In the genomic region with DNA sequence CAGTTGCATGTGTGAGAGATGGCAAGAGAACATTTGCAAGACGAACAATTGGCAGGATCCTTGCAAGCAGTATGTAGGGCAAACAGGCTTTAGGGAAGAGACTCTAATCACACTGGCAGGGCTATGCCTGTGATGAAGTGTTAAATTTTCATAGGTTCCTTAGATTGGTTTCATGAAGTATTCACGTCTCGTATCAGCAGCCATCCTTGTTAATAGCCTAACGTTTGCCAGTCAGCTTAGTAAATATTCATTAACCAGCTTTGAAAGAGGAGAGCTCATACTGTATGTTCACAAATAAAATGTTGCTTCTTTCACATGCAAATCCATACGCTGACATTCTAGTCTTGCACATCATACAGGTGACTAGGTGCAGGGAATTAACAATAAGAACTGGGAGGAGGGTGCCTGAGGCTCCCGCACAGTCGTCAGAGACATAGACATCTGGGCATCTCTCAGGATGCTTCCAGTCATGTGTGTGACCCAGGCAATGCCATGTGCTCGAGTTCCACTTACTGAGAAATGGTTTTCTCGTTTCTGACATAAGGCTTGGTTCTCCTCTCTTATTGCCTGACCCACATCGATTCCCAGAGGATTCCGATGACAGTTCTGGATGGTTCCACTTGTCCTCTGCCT, we compare ENCODE assay signal across 21 mouse cellular contexts.
DNase-seq lines count a peak whose midpoint lies in the region; ATAC-seq lines count a peak whose summit lies in the region.
"Had no signal": no experiment of that assay in that cellular context is flagged by ENCODE, and none has a peak within 500 bp of the region (broad histone marks: within the 10 kb centered on the region; RNA-seq: fewer than 3 reads in every experiment).

No protein-coding gene starts in this region.

- no peak overlapping the region for H3K4me2 ChIP-seq in forebrain, embryonic 13.5 days
- no peak overlapping the region for H3K4me2 ChIP-seq in forebrain, embryonic 11.5 days (ENCODE audit: low read depth, low read length, severe bottlenecking)
- H3K4me2 ChIP-seq: embryonic facial prominence, embryonic 12.5 days; heart, embryonic 12.5 days; hindbrain, embryonic 15.5 days had no signal

- no peaks in the 10 kb centered on the region for H3K27me3 ChIP-seq in forebrain, embryonic 13.5 days
- H3K27me3 ChIP-seq in forebrain, embryonic 11.5 days (ENCODE audit: control insufficient read depth, insufficient read depth, low read length): no peaks in the 10 kb centered on the region
- H3K27me3 ChIP-seq in heart, embryonic 10.5 days (ENCODE audit: insufficient read depth, poor library complexity, severe bottlenecking): no peaks in the 10 kb centered on the region
- H3K27me3 ChIP-seq: embryonic facial prominence, embryonic 12.5 days; heart, embryonic 12.5 days; hindbrain, embryonic 15.5 days had no signal

- no peak overlapping the region for H3K4me3 ChIP-seq in forebrain, embryonic 13.5 days
- H3K4me3 ChIP-seq in forebrain, embryonic 11.5 days (ENCODE audit: low read depth, low read length): no peak overlapping the region
- no peak overlapping the region for H3K4me3 ChIP-seq in heart, embryonic 10.5 days
- H3K4me3 ChIP-seq: embryonic facial prominence, embryonic 12.5 days; heart, embryonic 12.5 days; hindbrain, embryonic 15.5 days had no signal

- no peaks in the 10 kb centered on the region for H3K9me3 ChIP-seq in forebrain, embryonic 13.5 days (replicated peaks)
- H3K9me3 ChIP-seq in forebrain, embryonic 11.5 days (ENCODE audit: control insufficient read depth, low read length): no peaks in the 10 kb centered on the region
- H3K9me3 ChIP-seq in heart, embryonic 10.5 days: no peaks in the 10 kb centered on the region
- H3K9me3 ChIP-seq: embryonic facial prominence, embryonic 12.5 days; heart, embryonic 12.5 days; hindbrain, embryonic 15.5 days had no signal

- DNase-seq in forebrain, embryonic 11.5 days (ENCODE audit: low spot score): no peak
- peak; percentile 77 for DNase-seq in heart, adult 11 months
- DNase-seq in heart, embryonic 10.5 days (ENCODE audit: low spot score): no peak
- peak; percentile 6 for DNase-seq in retina, postnatal 1 day
- DNase-seq in retina, embryonic 14.5 days (ENCODE audit: low spot score): no peak
- DNase-seq in adrenal gland, postnatal 4 days (ENCODE audit: low spot score in 2 of 2): no peak
- DNase-seq: adrenal gland, adult 8-10 months; adrenal gland, postnatal 36 days; B cell, adult 2 months; cerebellum, adult 11-12 months; cerebellum, adult 9-10 months; cerebellum, postnatal 25 days; gastrocnemius, postnatal 36 days; heart, adult 18-20 months; heart, postnatal 36 days had no signal

- ATAC-seq in forebrain, embryonic 13.5 days: peak; percentile 48; the same call in 1 of the 2 replicates
- no peak for ATAC-seq in forebrain, embryonic 11.5 days (replicated peaks; ENCODE audit: low FRiP score)
- ATAC-seq: CD4-positive, CD25-positive, alpha-beta regulatory T cell, adult 4 months had no signal

- H3K27ac ChIP-seq in forebrain, embryonic 13.5 days: no peak overlapping the region
- H3K27ac ChIP-seq in forebrain, embryonic 11.5 days (ENCODE audit: low read depth, low read length): no peak overlapping the region
- H3K27ac ChIP-seq in heart, embryonic 10.5 days: no peak overlapping the region
- H3K27ac ChIP-seq: embryonic facial prominence, embryonic 12.5 days; hindbrain, embryonic 15.5 days had no signal

- 62% methylated on average over 11 of the region's 11 CpGs for WGBS in forebrain, embryonic 13.5 days
- 85% methylated on average over 11 of the region's 11 CpGs for WGBS in forebrain, embryonic 11.5 days
- WGBS in heart, embryonic 10.5 days: 82% methylated on average over 11 of the region's 11 CpGs

- H3K36me3 ChIP-seq in forebrain, embryonic 13.5 days (ENCODE audit: poor library complexity, severe bottlenecking): no peaks in the 10 kb centered on the region
- no peaks in the 10 kb centered on the region for H3K36me3 ChIP-seq in forebrain, embryonic 11.5 days (ENCODE audit: control insufficient read depth, insufficient read depth, low read length)
- H3K36me3 ChIP-seq in heart, embryonic 10.5 days: no peaks in the 10 kb centered on the region
- H3K36me3 ChIP-seq: embryonic facial prominence, embryonic 12.5 days; G1E; heart, embryonic 12.5 days; hindbrain, embryonic 15.5 days had no signal

- H3K4me1 ChIP-seq in forebrain, embryonic 13.5 days: peaks cover 8% of the 10 kb centered on the region
- no peaks in the 10 kb centered on the region for H3K4me1 ChIP-seq in forebrain, embryonic 11.5 days (replicated peaks; ENCODE audit: control insufficient read depth, insufficient read depth, low read length)
- peaks cover 10% of the 10 kb centered on the region; the same call in 1 of the 2 replicates for H3K4me1 ChIP-seq in heart, embryonic 10.5 days

- no peak overlapping the region for H3K9ac ChIP-seq in forebrain, embryonic 13.5 days
- no peak overlapping the region for H3K9ac ChIP-seq in forebrain, embryonic 11.5 days (ENCODE audit: low read length)
- H3K9ac ChIP-seq: embryonic facial prominence, embryonic 12.5 days; heart, embryonic 12.5 days; hindbrain, embryonic 15.5 days had no signal

Comparison
In these comparisons a context has a peak if more than half of its experiments do, and no peak if none do; other contexts are left out.
1. DNase-seq: peak in heart, adult 11 months (single experiment) and retina, postnatal 1 day (single experiment); none in forebrain, embryonic 11.5 days (single experiment), heart, embryonic 10.5 days (single experiment), retina, embryonic 14.5 days (single experiment) and adrenal gland, postnatal 4 days (0 of 2).